Mouse (Mus musculus) monocyte, adult 5-6 weeks (primary cell): Measurements from ENCODE around the gene Hist1h3e. TPM values are rescaled to one million over a fixed set of nuclear protein-coding genes. Genes with fewer than 3 reads are reported as not detected.
"Not testable (repeated sequence)": the region's sequence is repeated elsewhere in the genome, so short reads cannot be mapped to it uniquely, and the experiment has no call there.

Experiments used
- ATAC-seq: fragments of 153-309, 156-312 bp; replicated peaks from 2 replicates; pipeline ENCODE4 v1.8.0; 2017; ENCODE audit warnings: mild to moderate bottlenecking; ENCODE audit not compliant: low TSS enrichment, insufficient number of reproducible peaks, severe bottlenecking, poor library complexity, low FRiP score
- total RNA-seq: library from RNA; stranded (forward); fragments of 200-1000, 200-491, 200-594 nt; gene quantifications from 3 replicates; pipeline ENCODE4 v1.2.3, GENCODE M21; 2017

Hist1h3e gene
- total RNA-seq, 1 experiment from 2014 or later = 12.4 TPM

DNA sequence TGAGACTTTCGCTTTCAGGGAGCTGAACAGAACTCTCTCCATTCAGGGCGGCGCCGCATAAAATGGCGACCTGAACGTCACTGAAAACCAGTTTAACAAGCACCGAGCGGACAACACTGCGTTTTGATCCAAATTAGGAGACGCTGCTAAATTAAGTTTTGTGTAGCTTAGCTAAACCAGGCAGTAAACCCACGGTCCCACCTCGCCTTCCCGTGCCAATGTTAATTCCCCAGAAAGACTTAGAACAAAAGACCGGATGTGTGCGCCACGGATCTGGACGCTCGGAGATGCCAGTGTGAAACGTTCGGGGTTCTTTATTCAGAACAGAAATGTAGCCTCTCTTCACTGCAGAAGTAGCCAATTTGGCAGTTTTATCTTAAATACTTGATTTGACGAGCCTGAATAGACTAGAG is 22.9 kb upstream of the Hist1h3e start:
- peak; percentile 64 for ATAC-seq

DNA sequence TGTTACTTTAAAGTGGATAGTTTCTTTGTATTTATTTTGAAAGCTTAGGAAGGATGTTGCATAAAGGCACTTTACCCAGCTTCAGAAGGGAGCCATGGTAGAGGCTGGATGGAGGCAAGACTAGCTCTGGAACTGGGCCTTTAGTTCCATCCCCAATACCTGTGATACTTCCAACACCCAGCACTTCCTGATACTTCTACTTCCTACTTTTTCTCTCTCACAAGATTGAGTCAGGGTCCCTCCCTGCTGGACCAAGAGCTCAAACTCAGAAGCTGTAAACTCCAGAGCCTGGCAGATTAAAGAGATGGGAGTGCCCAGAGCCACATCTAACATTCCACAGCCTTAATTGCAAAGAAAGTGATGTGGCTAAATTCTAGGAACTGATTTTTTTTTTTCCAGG is 22.2 kb upstream of the Hist1h3e start:
- ATAC-seq = no peak

DNA sequence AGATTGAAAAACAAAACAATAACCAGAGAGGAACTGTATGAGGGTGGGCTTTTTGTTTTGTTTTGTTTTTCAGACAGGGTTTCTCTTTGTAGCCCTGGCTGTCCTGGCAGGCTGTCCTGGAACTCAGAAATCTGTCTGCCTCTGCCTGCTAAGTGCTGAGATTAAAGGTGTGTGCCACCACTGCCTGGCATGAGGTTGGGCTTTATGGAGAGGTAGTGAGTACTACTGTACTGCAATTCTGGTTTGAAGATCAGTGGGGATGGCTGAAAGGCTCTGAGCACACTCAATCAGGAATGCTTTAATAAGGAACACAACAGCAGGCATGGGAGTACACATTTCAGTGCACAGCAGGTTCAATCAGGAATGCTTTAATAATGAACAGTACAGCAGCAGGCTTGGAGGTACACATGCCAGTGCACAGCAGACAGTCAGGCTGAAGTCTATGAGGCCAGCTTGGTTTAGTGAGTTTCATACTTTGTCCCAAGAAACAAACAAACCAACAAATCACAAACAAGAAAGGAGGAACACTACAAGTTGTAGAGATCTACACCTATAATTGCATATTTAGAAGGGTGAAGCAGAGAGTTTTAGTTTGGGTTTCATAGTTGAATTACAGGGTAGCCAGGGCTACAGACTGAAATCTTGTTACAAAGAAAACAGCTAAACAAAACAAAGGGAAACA is 21.4 kb upstream of the Hist1h3e start:
- no peak for ATAC-seq

DNA sequence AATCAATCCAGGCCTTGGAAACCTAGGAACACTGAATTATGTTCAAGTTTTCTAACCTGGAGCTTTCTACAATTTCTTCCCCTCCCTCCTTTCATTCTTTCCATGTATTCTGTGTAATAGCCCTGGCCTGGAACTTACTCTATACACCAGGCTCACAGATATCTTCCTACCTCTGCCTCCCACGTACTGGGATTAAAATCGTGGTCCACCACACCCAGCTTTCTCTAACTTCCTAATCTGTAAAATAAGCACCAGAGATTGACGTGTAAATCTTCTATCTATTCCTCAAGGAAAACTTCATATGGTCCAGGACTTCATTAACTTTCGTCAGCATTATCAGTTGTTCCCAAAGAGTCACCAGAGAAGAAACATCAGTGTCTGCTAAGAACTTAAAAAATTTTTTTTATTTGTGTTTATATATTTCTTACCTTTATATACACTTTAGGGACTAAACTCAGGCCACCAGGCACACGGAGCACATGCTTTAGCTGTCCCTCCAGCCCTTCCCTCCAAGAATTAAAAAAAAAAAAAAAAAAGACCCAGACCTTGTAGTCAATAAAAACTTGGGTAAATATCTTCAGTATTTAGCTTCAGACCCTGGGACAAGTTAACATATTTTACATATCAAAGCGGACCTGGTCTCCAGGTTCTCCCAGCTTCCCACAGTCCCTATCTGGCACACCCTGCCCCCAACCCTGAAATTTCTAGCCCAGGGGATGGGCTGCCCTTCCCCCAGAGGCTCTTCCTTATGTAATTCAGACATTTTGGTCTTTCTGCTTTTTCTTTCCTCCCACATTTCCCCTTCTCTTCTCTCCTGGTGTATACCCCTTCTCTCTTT is 20.3 kb upstream of the Hist1h3e start:
- no peak for ATAC-seq

DNA sequence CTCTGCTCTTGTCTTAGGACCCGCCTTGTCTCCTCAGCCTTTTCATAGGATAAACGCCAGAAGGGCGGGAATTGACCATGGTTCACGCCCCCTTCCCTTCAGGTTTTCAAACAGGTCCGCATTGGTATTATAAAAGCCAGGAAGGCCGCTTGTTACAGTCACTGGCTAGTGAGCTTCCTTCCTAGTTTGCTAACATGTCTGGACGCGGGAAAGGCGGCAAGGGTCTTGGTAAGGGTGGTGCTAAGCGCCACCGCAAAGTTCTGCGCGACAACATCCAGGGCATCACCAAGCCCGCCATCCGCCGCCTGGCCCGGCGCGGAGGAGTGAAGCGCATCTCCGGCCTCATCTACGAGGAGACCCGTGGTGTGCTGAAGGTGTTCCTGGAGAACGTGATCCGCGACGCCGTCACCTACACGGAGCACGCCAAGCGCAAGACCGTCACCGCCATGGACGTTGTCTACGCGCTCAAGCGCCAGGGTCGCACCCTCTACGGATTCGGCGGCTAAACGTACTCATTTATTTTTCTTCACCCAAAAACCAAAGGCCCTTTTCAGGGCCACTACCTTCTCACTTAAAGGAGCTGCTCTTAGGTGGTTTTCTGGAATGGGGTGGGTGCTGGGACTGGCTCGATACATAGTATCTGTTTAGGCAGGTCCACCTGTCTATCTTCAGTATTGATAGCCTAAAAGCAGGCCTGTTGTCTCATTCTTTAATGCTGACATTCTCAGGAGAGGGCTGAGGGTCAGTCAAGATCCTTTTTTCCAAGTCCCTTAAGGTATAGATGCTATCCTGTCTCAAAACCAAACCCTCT is 19.4 kb upstream of the Hist1h3e start, which contains the start of gene Hist1h4d:
Gene Hist1h4d (plus strand): TSS at position 191 of the 811 bp plus-strand sequence.
- peak; percentile 92 for ATAC-seq

DNA sequence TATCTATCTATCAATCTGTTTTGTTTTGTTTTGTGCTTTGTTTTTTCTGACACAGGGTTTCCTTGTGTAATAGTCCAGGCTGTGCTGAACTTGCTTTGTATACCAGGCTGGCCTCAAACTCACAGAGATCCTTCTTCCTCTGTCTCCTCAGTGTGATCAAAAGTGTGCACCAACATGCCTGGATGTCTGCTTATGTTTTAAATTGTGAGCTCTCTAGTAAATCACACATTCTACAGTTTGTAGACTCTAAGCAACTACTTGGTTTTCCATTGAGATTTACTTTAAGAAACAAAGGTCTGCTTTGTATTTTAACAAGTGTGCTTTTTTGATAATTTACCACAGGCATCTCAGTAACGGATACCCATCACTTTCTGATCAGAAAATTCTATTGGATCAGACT is 15.7 kb upstream of the Hist1h3e start:
- no peak for ATAC-seq

DNA sequence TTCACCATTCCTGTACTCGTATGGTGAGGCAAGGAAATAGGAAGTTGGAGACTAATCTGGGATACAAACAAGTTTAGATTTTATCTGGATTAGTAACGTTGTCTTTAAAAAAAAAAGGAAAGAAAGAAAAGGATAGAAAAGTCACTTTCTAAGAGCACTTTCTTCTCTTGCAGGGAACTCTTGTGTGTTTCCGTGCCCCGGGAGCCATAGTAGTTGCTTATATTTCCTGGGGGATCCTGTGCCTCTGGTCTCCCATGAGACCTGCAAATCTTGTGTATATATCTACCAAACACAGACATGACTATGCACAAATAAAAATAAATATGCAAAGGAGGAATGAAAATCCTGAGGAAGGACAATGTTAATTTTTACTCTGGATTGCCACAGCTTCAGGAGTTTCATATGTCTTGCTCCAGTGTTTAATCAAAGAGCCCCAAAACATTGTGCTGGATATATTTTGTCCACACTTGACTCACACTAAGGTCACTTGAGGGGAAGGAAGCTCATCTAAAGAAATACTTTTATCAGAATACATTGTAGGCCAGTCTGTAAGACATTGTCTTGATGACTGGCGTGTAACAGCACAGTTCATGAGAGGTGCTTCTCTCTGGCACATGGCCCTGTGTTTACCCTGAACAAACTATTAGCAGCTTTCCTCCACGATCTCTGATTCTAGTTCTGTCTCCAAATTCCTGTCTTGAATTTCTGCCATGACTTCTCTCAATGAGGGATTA is 14.9 kb upstream of the Hist1h3e start:
- ATAC-seq = no peak

DNA sequence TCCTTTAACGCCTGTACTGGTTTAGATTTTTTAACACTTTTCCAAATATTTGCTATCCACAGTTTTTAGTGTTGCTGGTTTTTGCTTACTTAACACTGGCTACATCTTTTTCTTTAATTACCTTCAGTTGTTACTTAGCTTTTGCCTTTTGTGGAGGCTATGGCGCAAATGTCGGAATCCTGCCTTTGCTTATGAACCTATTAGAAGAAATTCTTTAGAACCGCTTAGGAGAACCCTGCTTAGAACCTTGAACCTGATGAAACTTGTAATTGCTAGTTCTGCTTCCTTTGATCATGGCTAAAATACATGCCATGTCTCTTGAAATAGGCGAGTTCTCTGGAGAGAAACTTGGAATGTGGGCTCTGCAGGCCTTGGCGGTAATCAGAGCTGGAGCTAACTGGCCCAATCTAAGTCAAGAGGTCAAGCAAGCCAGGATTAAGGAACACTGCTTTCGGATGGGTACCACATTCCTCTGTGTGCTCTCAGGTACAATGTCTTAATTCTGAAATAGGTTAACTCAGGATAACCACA is 14.2 kb upstream of the Hist1h3e start:
- no peak for ATAC-seq

DNA sequence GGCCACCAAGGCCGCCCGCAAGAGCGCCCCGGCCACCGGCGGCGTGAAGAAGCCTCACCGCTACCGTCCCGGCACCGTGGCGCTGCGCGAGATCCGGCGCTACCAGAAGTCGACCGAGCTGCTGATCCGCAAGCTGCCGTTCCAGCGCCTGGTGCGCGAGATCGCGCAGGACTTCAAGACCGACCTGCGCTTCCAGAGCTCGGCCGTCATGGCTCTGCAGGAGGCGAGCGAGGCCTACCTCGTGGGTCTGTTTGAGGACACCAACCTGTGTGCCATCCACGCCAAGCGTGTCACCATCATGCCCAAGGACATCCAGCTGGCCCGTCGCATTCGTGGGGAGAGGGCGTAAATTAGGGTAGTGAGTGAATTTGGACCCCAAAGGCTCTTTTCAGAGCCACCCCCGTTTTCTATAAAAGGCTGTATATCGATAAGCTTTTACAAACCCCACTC is 13.7 kb upstream of the Hist1h3e start:
- ATAC-seq = not testable (repeated sequence)

DNA sequence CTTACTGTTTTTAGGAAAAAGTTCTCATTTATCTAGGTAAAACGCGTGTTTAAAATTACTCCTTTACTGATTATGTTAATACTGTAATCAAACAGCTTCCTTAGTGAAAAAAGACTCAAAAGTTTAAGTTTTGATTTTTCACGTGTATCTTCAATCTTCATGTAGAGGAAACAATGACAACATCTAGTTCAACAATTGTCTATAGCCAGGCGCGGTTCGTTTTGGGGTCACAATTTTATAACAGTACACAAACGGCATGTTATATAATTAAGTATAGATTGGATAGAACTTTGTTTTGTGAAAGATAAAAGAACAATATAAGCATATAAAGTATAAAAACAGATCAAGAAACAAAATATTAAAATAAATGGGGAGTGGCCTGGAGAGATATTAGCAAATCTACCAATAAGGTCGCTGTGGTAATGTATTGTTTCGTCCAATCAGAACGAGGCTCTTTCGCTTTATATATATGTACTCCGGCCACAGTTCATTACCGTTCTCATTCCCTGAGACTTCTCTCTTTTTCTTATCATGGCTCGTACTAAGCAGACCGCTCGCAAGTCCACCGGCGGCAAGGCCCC is 13.2 kb upstream of the Hist1h3e start, which contains the start of gene Hist1h3d:
Gene Hist1h3d (plus strand): TSS at position 493 of the 581 bp plus-strand sequence.
- peak; percentile 78 for ATAC-seq

DNA sequence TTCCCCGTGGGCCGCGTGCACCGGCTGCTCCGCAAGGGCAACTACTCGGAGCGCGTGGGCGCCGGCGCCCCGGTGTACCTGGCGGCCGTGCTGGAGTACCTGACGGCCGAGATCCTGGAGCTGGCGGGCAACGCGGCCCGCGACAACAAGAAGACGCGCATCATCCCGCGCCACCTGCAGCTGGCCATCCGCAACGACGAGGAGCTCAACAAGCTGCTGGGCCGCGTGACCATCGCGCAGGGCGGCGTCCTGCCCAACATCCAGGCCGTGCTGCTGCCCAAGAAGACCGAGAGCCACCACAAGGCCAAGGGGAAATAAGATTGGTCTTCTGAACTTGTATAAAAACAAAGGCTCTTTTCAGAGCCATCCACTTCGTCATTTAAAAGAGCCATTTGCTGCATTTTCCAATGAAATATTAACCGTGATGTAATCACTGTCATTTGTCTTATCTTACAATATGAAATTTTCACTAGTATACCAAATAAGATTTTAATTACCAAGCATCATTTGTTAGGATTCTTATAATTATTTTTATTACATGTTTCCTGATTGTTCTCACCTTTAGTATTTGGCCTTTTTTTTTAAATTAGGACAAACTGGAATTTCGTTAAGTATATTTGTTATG is 12.5 kb upstream of the Hist1h3e start:
- not testable (repeated sequence) for ATAC-seq

DNA sequence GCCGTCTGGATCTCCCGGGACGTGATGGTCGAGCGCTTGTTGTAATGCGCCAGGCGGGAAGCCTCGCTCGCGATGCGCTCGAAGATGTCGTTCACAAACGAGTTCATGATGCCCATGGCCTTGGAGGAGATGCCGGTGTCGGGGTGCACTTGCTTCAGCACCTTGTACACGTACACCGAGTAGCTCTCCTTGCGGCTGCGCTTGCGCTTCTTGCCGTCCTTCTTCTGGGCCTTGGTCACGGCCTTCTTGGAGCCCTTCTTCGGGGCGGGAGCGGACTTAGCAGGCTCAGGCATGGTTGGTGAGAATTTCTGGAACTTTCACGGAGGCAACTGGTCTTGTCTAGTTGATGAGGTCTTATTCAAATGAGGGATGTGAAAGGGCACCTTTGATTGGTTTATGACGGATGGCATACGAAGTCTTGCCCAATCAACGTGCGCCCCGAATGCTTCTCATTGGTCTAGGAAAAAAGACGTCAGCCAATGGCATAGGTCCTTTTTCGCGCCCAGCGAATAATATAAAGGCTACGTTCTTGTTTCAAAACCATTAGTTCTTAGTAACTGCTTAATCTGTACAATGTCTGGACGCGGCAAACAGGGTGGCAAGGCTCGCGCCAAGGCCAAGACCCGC is 11.8 kb upstream of the Hist1h3e start, which contains the start of the genes Hist1h2bf and Hist1h2ad:
Gene Hist1h2bf (minus strand): TSS at position 299 of the 627 bp plus-strand sequence.
Gene Hist1h2ad (plus strand): TSS at position 484 of the 627 bp plus-strand sequence.
- ATAC-seq = peak; percentile 91

DNA sequence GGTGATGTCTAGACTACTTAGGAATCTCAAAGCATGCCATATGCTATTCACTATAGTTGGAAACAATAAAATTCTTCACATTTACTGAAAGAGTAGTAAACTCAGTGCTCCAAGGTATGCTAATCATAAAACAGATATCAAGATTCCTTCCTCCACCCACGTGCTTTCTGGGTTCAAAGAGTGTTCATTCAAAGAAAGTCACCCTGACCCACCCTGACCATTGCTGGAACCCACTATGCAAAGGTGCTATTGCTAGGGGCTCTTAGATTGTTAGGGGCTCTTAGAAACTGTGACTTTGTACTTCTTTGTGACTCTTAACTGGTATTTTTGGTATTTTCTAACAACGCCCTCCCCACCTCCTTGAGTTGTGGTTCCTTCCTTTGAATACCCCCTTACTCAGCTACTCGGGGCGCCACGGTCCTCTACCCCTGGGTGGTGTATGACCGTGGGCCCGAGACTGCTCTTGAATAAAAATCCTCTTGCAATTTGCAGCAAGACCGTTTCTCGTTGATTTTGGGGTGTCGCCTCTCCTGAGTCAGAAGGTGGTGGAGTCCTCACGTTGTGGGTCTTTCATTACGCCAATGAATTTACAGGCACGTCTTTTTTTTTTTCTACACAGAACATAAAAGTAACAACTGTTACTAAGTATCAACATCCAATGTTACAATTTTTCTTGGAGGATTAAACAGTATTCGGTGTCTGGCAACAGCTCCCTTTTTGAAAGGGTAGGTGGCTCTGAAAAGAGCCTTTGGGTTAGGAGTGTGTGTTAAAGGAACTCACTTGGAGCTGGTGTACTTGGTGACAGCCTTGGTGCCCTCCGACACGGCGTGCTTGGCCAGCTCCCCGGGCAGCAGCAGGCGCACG is 11.1 kb upstream of the Hist1h3e start:
- not testable (repeated sequence) for ATAC-seq

DNA sequence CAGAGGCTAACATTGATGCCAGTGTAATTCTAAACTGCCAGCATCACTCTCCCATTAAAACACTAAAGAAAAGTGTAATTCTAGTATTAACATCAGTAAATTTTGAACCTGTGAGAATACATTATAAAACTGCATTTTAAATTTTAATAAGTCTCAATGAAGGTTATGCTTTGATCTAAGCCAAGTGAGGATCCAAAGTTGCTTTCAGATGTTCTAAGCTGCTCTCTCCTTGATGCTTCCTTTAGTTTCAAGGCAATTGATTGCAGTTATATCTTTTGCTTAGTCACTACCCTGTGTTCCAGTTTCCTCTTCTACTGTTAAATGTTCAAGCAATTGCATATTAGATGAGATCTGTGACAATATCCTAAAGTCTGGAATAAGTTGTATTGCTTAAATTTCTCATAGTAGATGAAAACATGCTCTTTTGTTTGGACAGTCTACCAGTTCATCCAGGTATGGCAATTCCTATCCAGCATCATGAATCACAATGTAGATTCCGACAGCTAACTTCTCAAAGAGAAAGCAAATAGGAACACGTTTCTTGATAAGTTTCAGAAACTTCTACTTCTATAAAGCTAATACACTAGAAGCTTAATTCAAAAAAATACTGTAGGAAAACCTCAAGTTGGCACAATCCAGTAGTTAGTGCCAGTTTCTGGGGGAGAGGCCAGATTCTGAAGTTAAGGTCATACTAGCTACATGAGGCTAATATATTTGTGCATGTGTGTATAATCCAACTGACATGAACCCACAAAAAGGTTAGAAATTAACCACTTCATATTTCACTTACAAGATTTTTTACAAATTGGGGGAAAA is 10.3 kb upstream of the Hist1h3e start:
- no peak for ATAC-seq
